Mouse (Mus musculus): Measurements from ENCODE around the gene Padi6. TPM values are rescaled to one million over a fixed set of nuclear protein-coding genes. Genes with fewer than 3 reads are reported as not detected.

Padi6 gene
- total RNA-seq, 2 experiments from 2014 or later: not detected

DNA sequence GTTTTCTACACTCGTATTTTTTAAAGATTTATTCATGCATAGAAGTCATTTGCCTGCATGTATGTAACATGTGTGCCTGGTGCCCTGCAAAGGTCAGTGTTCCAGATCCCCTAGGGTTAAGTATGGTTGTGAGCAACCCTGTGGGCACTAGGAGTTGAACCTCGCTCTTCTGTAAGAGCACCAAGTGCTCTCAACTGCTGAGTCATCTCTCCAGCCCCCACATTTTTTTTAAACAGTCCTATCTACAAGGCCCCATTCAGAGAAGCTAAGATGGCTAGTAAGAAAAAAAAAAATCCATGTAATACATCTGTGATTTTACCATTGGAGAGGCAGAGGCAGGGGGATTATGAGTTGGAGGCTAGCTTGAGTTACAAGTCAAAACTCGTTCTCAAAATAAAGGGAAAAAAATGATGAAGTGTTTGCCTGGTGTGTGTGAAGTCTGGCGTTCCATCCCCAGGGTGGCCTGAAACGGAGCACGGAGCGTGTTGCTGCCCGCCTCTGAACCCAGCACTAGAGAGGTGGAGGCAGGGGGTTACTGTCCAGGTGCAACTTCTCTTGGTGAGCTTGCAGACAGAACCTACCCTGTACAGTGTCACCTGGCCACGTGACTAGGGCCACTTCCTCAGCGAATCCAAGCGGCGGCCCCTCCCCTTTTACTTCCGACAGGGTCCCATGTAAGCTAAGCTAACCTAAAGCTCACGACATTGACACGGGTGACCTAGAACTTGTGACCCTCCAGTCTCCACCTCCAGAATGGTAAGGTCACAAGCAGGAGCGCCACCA, 52.4 kb downstream of the Padi6 start:
- no peak for DNase-seq
- intact Hi-C loops (cut with DNase I): no loop called here

DNA sequence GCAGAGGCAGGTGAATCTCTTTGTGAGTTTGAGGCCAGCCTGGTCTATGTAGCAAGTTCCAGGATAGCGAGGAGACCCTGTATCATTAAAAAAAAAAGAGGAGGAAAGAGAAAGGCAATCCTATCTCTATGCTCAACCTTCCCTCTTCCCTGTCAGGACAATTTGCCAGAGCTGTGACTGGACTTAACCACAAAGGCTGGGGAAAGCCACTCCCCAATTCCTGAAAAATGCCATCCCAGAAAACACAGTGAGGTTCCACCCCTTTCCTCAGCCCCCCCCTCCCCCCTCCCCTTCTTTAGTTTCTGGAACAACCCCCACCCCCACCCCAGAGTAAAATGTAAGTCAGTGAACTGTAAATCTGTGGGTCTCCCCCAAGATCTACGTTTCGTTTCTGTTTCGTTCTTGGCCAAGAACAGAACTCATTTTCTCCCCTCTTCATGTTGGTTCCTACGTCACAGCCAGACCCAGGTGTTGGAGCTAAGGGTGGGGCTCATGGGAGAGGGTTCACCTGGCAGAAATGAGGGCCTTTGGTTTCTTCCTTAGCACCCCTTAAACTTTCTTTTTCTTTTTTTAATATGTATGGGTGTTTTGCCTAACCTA, 53.5 kb downstream of the Padi6 start:
- intact Hi-C loops (cut with DNase I): no loop called here
- DNase-seq: no peak

DNA sequence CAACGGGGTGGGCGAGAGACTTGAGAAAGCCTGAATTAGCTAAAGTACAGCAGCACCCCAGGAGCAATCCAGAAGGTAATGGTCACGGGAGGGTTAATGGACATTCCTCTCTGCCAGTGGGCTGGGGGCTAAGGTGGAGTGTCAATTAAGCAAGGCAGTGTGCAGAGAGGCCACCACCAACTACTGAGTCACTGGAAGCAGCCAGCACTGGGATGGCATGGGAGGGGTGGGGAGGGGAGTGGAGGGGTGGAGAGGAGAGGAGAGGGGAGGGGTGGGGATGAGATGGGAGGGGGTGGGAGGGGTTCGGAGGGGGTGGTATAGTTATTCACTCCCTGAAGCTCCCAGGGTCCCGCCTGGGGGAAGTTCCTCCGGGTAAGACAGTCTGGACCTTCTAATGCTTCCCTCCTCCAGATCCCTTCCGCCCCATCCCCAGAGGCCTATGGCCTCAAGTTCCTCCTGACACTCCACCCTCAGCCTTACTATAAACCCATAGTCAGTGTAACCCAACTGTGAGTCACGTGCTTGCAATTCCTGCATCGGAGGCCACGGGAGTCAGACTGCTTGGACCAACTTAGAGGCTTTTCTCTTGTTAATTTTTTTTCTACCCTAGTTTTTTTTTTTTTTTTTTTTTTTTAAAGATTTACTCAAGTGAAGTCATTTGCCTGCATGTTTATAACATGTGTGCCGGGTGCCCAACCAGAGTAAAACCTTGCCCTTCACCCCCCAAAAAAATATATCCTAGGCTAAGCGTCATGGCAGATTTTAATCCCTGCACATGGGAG, 54.2 kb downstream of the Padi6 start:
- DNase-seq: no peak
- intact Hi-C loops (cut with DNase I): no loop called here

GRCm38 (mm10) chr4:140684881-140685303, 57.6 kb downstream of the Padi6 start:
- intact Hi-C loops (cut with DNase I): no loop called here
- DNase-seq: no peak

DNA sequence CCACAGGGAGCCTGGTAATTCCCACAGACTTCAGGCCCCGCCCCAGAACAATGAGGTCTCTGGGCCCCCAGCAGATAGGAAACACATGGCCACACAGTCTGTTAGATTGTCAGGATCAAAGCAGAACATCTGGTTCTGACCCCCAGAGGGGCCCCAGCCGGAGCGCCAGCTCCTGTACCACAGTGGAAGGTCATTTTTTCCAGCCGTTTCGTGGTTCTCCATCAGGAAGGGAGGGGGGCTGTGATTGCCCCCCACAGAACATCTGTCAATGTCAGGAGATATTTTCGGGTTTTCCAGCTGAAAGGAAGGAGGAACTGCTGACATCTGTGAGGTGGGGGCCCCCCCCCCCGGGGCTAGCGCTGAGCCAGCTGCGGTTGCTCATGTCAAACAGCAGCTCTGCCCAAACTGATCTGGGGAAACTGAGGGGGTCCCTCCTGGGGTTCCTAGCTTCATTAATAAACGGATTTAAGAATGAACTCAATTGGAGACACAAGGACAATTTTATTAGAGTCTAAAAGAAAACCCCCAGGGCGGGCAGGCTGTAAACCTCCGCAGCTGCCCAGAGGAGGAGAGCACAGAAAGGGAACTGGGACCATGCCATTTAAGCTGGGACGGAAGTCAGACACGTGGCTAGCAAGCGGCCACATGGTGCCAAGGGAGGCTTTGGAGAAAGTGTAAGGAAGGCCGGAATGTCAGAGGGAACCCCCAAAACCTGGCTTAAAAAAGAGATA, 58.1 kb downstream of the Padi6 start:
- intact Hi-C loops (cut with DNase I): no loop called here
- DNase-seq: peak; percentile 62 to 74

GRCm38 (mm10) chr4:140683608-140684007, 58.8 kb downstream of the Padi6 start:
- no peak for DNase-seq
- intact Hi-C loops (cut with DNase I): no loop called here

GRCm38 (mm10) chr4:140680731-140681397, 61.6 kb downstream of the Padi6 start:
- no peak for DNase-seq
- intact Hi-C loops (cut with DNase I): no loop called here

- intact Hi-C loops (cut with DNase I): loop anchor here (1.0 to 10.0 kb wide), 4 partner anchors 33 to 805 kb away; no protein-coding TSS in a partner anchor
- peak; percentile 82 to 88 for DNase-seq
These were observed 62.6 kb downstream of the Padi6 start for GRCm38 (mm10) chr4:140679723-140680380.

DNA sequence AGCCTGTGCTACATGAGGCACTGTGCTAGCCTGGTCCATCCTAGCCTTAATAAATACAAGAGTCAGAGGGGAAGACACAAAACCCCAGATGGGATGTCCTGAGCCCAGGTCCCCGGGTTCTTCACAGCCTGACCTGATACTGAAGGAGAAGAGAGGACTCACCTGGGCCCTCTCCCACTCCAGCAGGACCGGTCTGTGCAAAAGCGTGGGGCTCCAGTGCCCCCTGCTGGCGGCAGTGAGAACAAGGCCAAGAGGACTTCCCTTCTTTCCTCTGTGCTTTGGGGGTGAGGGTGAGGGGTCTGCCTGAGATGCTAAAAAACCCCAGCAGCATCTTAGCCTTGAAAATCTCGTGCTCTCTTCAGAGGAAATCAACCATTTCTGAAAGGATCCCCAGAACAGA, 63.4 kb downstream of the Padi6 start:
- intact Hi-C loops (cut with DNase I): loop anchor here (1.0 to 10.0 kb wide), 4 partner anchors 34 to 804 kb away; no protein-coding TSS in a partner anchor
- peak; percentile 45 to 59 for DNase-seq

Small RNA genes within 50 kb of the gene (microRNA-seq; reads per million reads assigned to microRNA genes)
- gene Gm23045: 0 reads per million in 2 experiments
- gene Gm25951: 0 reads per million in 2 experiments

Other genes with a start within 250 kb of the Padi6 start
- 10 to 100 TPM; 62.5 TPM for gene Arhgef10l, start 76.6 kb downstream of the Padi6 start, total RNA-seq (2021)
- 10 to 100 TPM; 19.6 to 27.0 TPM for gene Rcc2, start 42.1 kb downstream of the Padi6 start, total RNA-seq (2021)
- under 1 TPM; 0.74 to 0.78 TPM for gene Padi4, start 31.6 kb upstream of the Padi6 start, total RNA-seq (2021)
- gene Padi3, start 68.0 kb upstream of the Padi6 start, total RNA-seq (2021): under 1 TPM; 0.07 to 0.17 TPM
- not detected for gene Padi1, start 103.1 kb upstream of the Padi6 start, total RNA-seq (2021)
- gene Padi2, start 163.7 kb upstream of the Padi6 start, total RNA-seq (2021): 1 to 10 TPM in 1 of 2 experiments, under 1 TPM in 1; 0.41 to 1.1 TPM
- gene Sdhb, start 218.6 kb upstream of the Padi6 start, total RNA-seq (2021): 100 to 1,000 TPM; 916 to 936 TPM
- 10 to 100 TPM; 20.7 to 21.7 TPM for gene Atp13a2, start 244.2 kb upstream of the Padi6 start, total RNA-seq (2021)

All from heart, postnatal 14 days (tissue).